Mouse (Mus musculus): ENCODE results near the gene Soat2. TPM values are rescaled to one million over a fixed set of nuclear protein-coding genes. Genes with fewer than 3 reads are reported as not detected.
A peak's percentile ranks its signal among the peaks of the same experiment; 100 is the strongest.

Gene Soat2
- total and polyA plus RNA-seq, 2 experiments: 27.5 to 80.8 TPM

GRCm38 (mm10) chr15:102169064-102169463, 18.7 kb downstream of the Soat2 start:
- WGBS: 72% methylated on average over 2 of the region's 2 CpGs

DNA sequence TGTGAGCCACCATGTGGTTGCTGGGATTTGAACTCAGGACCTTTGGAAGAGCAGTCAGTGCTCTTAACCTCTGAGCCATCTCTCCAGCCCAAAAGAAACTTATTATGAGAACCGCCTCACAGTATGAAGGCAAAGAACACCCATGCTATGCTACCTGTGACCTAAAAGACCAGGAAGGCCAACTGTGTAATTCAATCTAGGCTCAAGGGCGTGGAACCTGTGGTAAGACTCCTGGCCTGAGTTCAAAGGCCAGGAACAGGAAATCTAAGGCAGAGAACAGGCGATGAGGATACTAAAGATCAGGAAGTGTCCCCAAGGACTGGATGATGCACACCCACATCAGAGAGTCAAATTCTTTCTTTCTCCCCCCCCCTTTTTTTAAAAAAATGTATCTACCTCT, 23.3 kb downstream of the Soat2 start:
- peak; percentile 64 for DNase-seq (ENCODE audit: extremely low read depth, low read depth, low spot score)
- Histone ChIP-seq H3K4me3 (ENCODE audit: insufficient read depth, low read depth, low read length) (no peak overlapping the region), H3K27ac (replicated peaks; ENCODE audit: insufficient read depth, low read depth, low read length) (no peak overlapping the region), H3K27me3 (ENCODE audit: control insufficient read depth, insufficient read depth, low read length) (no peaks in the 10 kb centered on the region), H3K36me3 (ENCODE audit: control insufficient read depth, insufficient read depth, low read length) (peaks cover 10% of the 10 kb centered on the region; the same call in 1 of the 2 replicates), H3K79me2 (ENCODE audit: control insufficient read depth, insufficient read depth, low read length) (no peaks in the 10 kb centered on the region), H3K9ac (ENCODE audit: low read depth, low read length) (no peak overlapping the region), H3K4me1 (ENCODE audit: control insufficient read depth, insufficient read depth, low read length) (peaks cover 13% of the 10 kb centered on the region)
- TF ChIP-seq POLR2A (IDR thresholded peaks at IDR 0.05; ENCODE audit: extremely low read depth, insufficient read depth, low read length) (no peak), CTCF (IDR thresholded peaks at IDR 0.05; ENCODE audit: low read depth, low read length) (no peak)
- WGBS: 59% methylated on average over 3 of the region's 3 CpGs

More at GRCm38 (mm10) chr15:102169064-102169463, 18.7 kb downstream of the Soat2 start:
- H3K27ac ChIP-seq (replicated peaks; ENCODE audit: insufficient read depth, low read depth, low read length): no peak overlapping the region
- no peak for DNase-seq (ENCODE audit: extremely low read depth, low read depth, low spot score)
- TF ChIP-seq CTCF (IDR thresholded peaks at IDR 0.05; ENCODE audit: low read depth, low read length): no peak
- TF ChIP-seq POLR2A (IDR thresholded peaks at IDR 0.05; ENCODE audit: extremely low read depth, insufficient read depth, low read length): no peak
- no peak overlapping the region for H3K4me3 ChIP-seq (ENCODE audit: insufficient read depth, low read depth, low read length)
- H3K36me3 ChIP-seq (ENCODE audit: control insufficient read depth, insufficient read depth, low read length): no peaks in the 10 kb centered on the region
- no peaks in the 10 kb centered on the region; the same call in 1 of the 2 replicates for H3K4me1 ChIP-seq (ENCODE audit: control insufficient read depth, insufficient read depth, low read length)
- no peaks in the 10 kb centered on the region for H3K27me3 ChIP-seq (ENCODE audit: control insufficient read depth, insufficient read depth, low read length)
- H3K9ac ChIP-seq (ENCODE audit: low read depth, low read length): no peak overlapping the region
- H3K79me2 ChIP-seq (ENCODE audit: control insufficient read depth, insufficient read depth, low read length): no peaks in the 10 kb centered on the region

DNA sequence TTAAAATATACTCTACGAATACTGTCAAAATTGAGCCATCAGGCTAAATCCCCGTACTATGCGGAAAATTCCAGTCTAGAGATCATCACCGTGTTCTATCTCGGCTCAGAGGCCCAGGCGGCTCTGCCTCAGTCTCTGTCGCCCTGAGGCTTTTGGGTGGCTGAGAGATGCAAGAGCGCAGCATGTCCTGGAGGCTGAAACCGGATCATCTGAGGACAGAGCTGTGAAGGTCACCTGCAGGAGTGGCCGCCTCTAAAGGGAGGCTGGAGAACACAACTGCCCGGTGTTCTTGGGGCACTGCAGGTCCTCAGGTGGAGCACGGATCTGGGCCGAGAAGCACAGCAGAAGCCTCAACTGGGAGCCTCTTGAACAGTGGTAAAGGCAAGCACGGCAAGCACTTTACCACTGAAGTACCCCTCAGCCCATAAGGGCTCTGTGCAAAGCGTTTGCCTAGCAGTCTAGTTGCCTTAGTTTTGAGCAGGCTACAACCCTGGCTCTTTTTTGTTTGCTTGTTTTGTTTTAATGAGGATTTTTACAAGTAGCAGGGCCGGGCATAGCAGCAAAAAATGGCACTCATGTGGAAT, 25.5 kb downstream of the Soat2 start:
- Histone ChIP-seq H3K27ac (replicated peaks; ENCODE audit: insufficient read depth, low read depth, low read length) (no peak overlapping the region), H3K36me3 (ENCODE audit: control insufficient read depth, insufficient read depth, low read length) (peaks cover 12% of the 10 kb centered on the region; the same call in 1 of the 2 replicates), H3K9ac (ENCODE audit: low read depth, low read length) (no peak overlapping the region), H3K4me1 (ENCODE audit: control insufficient read depth, insufficient read depth, low read length) (peaks cover 29% of the 10 kb centered on the region), H3K4me3 (ENCODE audit: insufficient read depth, low read depth, low read length) (no peak overlapping the region), H3K27me3 (ENCODE audit: control insufficient read depth, insufficient read depth, low read length) (no peaks in the 10 kb centered on the region), H3K79me2 (ENCODE audit: control insufficient read depth, insufficient read depth, low read length) (no peaks in the 10 kb centered on the region)
- DNase-seq (ENCODE audit: extremely low read depth, low read depth, low spot score): no peak
- WGBS: 93% methylated on average over 16 of the region's 16 CpGs
- TF ChIP-seq POLR2A (IDR thresholded peaks at IDR 0.05; ENCODE audit: extremely low read depth, insufficient read depth, low read length) (no peak), CTCF (IDR thresholded peaks at IDR 0.05; ENCODE audit: low read depth, low read length) (no peak)

DNA sequence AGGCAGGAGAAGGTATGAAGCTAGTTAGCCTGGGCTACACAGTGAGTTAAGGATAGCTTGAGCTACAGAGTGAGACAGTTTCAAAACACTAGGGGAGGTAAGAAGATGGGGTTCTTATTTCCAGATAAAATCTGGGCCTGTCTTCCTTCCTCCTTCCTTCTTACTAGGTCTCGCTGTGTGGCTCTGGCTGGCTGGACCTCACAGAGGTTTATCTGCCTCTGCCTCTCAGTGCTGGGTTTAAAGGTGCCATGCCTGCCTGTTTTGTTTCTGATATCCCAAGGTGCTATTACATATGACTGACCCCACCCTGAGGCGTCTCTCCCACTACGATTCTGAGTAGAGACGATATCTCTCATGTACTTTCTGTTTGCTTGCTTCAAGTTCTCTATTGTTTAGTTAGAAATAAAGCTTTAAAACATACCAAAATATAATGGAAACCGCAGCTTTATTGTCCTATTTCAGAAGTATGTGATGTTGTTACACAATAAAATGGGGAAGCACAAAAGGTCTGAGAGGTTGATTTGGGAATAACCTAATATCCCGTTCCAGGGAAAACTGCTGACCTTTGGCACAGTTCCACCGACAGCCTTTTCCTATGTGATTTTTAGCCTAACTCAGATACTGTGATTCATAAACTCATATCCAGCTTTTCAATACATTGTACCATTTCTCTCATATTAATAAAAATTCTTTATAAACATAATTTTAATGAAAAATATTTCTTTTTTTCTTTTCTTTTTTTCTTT, 26.4 kb downstream of the Soat2 start:
- peaks cover 32% of the 10 kb centered on the region for H3K4me1 ChIP-seq (ENCODE audit: control insufficient read depth, insufficient read depth, low read length)

DNA sequence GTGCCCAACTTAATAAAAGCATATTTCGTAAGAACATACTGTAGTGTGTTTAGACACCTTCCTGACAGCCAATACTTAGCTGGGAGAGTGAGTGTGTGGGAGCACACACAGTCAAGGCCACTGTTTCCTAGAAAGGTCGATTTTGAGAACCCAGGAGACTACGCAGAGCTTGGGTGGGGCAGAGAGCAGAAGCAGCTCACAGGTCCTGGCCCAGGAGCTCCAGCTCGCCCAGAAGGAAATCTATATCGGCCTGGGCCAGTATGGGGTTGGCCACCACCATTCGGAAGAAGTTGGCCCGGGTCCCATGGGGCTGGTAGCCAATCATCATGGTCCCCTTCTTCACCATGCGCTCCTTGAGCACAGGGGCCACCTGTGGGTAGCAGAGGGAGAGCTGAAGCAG, 27.1 kb downstream of the Soat2 start:
- DNase-seq (ENCODE audit: extremely low read depth, low read depth, low spot score): no peak
- H3K9ac ChIP-seq (ENCODE audit: low read depth, low read length): no peak overlapping the region
- H3K79me2 ChIP-seq (ENCODE audit: control insufficient read depth, insufficient read depth, low read length): no peaks in the 10 kb centered on the region
- H3K27ac ChIP-seq (replicated peaks; ENCODE audit: insufficient read depth, low read depth, low read length): peak overlapping the region; percentile 48; the same call in 1 of the 2 replicates
- H3K4me1 ChIP-seq (ENCODE audit: control insufficient read depth, insufficient read depth, low read length): peaks cover 32% of the 10 kb centered on the region
- H3K27me3 ChIP-seq (ENCODE audit: control insufficient read depth, insufficient read depth, low read length): no peaks in the 10 kb centered on the region
- TF ChIP-seq POLR2A (IDR thresholded peaks at IDR 0.05; ENCODE audit: extremely low read depth, insufficient read depth, low read length) (no peak), CTCF (IDR thresholded peaks at IDR 0.05; ENCODE audit: low read depth, low read length) (no peak)
- H3K4me3 ChIP-seq (ENCODE audit: insufficient read depth, low read depth, low read length): no peak overlapping the region
- H3K36me3 ChIP-seq (ENCODE audit: control insufficient read depth, insufficient read depth, low read length): peaks cover 12% of the 10 kb centered on the region; the same call in 1 of the 2 replicates
- 35% methylated on average over 8 of the region's 8 CpGs for WGBS

More for the DNA sequence above, 26.4 kb downstream of the Soat2 start:
- Histone ChIP-seq H3K27ac (replicated peaks; ENCODE audit: insufficient read depth, low read depth, low read length) (peak overlapping the region; percentile 48; the same call in 1 of the 2 replicates), H3K9ac (ENCODE audit: low read depth, low read length) (no peak overlapping the region), H3K4me3 (ENCODE audit: insufficient read depth, low read depth, low read length) (no peak overlapping the region), H3K36me3 (ENCODE audit: control insufficient read depth, insufficient read depth, low read length) (peaks cover 12% of the 10 kb centered on the region; the same call in 1 of the 2 replicates), H3K27me3 (ENCODE audit: control insufficient read depth, insufficient read depth, low read length) (no peaks in the 10 kb centered on the region), H3K79me2 (ENCODE audit: control insufficient read depth, insufficient read depth, low read length) (no peaks in the 10 kb centered on the region)
- DNase-seq (ENCODE audit: extremely low read depth, low read depth, low spot score): peak; percentile 59
- TF ChIP-seq POLR2A (IDR thresholded peaks at IDR 0.05; ENCODE audit: extremely low read depth, insufficient read depth, low read length): no peak
- TF ChIP-seq CTCF (IDR thresholded peaks at IDR 0.05; ENCODE audit: low read depth, low read length): no peak
- 39% methylated on average over 7 of the region's 7 CpGs for WGBS
